Mouse (Mus musculus) liver, embryonic 16.5 days (tissue): ENCODE results near the gene Cdr1. TPM values are rescaled to one million over a fixed set of nuclear protein-coding genes. Genes with fewer than 3 reads are reported as not detected.

Experiments used
- ATAC-seq: fragments of 200-750 bp; cut with Nextera tagmentation; 2 replicates; pipeline ENCODE4 v1.8.0; 2017; ENCODE audit warnings: low read depth, mild to moderate bottlenecking, moderate number of reproducible peaks, moderate library complexity
- H3K27ac ChIP-seq: fragments of 300-500 bp; sonication (generic); 2 replicates; pipeline ENCODE4 v1.5.1; 2014; ENCODE audit warnings: mild to moderate bottlenecking, low read length
- H3K27me3 ChIP-seq: fragments of 300-500 bp; sonication (generic); 2 replicates; pipeline ENCODE4 v1.6.1; 2014; ENCODE audit warnings: low read depth, low read length, mixed read lengths; ENCODE audit not compliant: control insufficient read depth, insufficient read depth
- H3K36me3 ChIP-seq: fragments of 300-500 bp; sonication (generic); 2 replicates; pipeline ENCODE4 v1.6.1; 2014; ENCODE audit warnings: mild to moderate bottlenecking; ENCODE audit not compliant: control insufficient read depth, insufficient read depth
- H3K4me1 ChIP-seq: fragments of 300-500 bp; sonication (generic); 2 replicates; pipeline ENCODE4 v1.6.1; 2014; ENCODE audit warnings: low read depth, low read length, mixed read lengths; ENCODE audit not compliant: control insufficient read depth
- H3K4me2 ChIP-seq: fragments of 300-500 bp; sonication (generic); 2 replicates; pipeline ENCODE4 v1.6.1; 2014; ENCODE audit warnings: low read depth, low read length, mixed read lengths
- H3K4me3 ChIP-seq: fragments of 300-500 bp; sonication (generic); 2 replicates; pipeline ENCODE4 v1.5.1; 2014; ENCODE audit warnings: low read depth, mild to moderate bottlenecking, low read length
- H3K9ac ChIP-seq: fragments of 300-500 bp; sonication (generic); 2 replicates; pipeline ENCODE4 v1.6.1; 2014; ENCODE audit warnings: low read depth, low read length
- H3K9me3 ChIP-seq: fragments of 300-500 bp; sonication (generic); replicated peaks from 2 replicates; pipeline ENCODE4 v1.6.1; 2016; ENCODE audit warnings: low read length; ENCODE audit not compliant: control insufficient read depth
- WGBS: fragments of 180-500 bp; shearing (Covaris S2); extraction: QIAGEN DNeasy Blood & Tissue Kit; methylation state at CpG from one replicate; pipeline ENCODE4 v1.1.7; 2014; ENCODE audit not compliant: insufficient replicate concordance; 5-methylcytosine and 5-hydroxymethylcytosine counted together
- polyA plus RNA-seq: library from polyadenylated mRNA; unstranded; fragments of >200 nt; fragmentation: Nextera tagmentation; extraction: Ambion mirVana; gene quantifications from 2 replicates; pipeline ENCODE4 v1.2.1, GENCODE M21; 2015

Gene Cdr1
- not detected in 2 replicates for polyA plus RNA-seq

GRCm38 (mm10) chrX:61185458-61185857 lies at the start of gene Cdr1:
Gene Cdr1, minus strand, starts transcription at chrX:61185558.
- no peak within 1 kb of the TSS for H3K4me2 ChIP-seq
- H3K4me1 ChIP-seq, result no peaks in the 10 kb centered on the region
- 76% methylated on average over 6 of the region's 6 CpGs for WGBS
- H3K9me3 ChIP-seq, result peaks cover 6% of the 10 kb centered on the region
- H3K27ac ChIP-seq, result no peak within 1 kb of the TSS
- no peaks in the 10 kb centered on the region for H3K27me3 ChIP-seq
- ATAC-seq, result no peak
- H3K9ac ChIP-seq, result no peak within 1 kb of the TSS
- no peaks in the 10 kb centered on the region for H3K36me3 ChIP-seq
- H3K4me3 ChIP-seq, result no peak within 1 kb of the TSS

DNA sequence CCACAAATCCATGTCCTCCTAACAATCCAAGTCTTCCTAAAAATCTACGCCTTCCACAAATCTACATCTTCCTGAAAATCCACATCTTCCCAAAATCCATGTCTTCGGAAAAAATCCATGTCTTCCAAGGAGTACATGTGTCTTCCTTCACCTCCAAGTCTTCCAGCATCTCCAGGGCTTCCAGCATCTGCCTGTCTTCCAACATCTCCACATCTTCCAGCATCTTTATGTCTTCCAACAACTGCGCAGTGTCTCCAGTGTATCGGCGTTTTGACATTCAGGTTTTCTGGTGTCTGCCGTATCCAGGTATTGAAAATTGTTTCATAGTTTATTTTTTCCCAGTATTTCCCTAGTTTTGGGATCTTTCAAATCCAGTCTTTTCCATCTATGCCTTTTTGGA lies 511 bp upstream of the Cdr1 start:
- no peaks in the 10 kb centered on the region for H3K27me3 ChIP-seq
- no peak overlapping the region for H3K27ac ChIP-seq
- no peak overlapping the region for H3K9ac ChIP-seq
- no peaks in the 10 kb centered on the region for H3K4me1 ChIP-seq
- no peak overlapping the region for H3K4me2 ChIP-seq
- H3K36me3 ChIP-seq, result no peaks in the 10 kb centered on the region
- 84% methylated on average over 6 of the region's 6 CpGs for WGBS
- ATAC-seq, result no peak
- peaks cover 6% of the 10 kb centered on the region for H3K9me3 ChIP-seq
- H3K4me3 ChIP-seq, result no peak overlapping the region

GRCm38 (mm10) chrX:61166519-61166918 lies 18.8 kb downstream of the Cdr1 start:
- no peak for ATAC-seq
- no peaks in the 10 kb centered on the region for H3K36me3 ChIP-seq
- no peak overlapping the region for H3K9ac ChIP-seq
- no peaks in the 10 kb centered on the region for H3K9me3 ChIP-seq
- no peaks in the 10 kb centered on the region for H3K4me1 ChIP-seq
- H3K4me2 ChIP-seq, result no peak overlapping the region
- H3K27me3 ChIP-seq, result no peaks in the 10 kb centered on the region
- no peak overlapping the region for H3K27ac ChIP-seq
- WGBS, result 37% methylated on average over 2 of the region's 2 CpGs
- no peak overlapping the region for H3K4me3 ChIP-seq

DNA sequence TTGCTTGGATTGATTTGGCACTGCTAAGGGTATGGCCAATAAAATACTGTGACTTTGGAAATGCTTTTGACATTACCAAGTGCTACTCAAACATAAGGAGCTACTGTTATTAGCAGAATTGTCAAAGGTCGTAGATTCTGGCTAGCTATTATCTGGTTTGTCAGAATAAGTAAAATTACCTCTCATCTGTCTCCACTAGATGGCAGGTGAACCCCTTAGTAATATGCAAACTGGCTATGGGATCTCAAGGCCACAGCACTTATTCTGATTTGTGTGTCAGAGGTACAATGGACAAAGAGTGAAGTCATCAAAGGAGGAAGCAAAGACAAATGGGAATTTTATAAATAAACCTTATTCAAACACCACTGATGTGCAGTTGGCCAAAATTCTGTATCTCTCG lies 24.1 kb downstream of the Cdr1 start:
- Histone ChIP-seq H3K9me3 (no peaks in the 10 kb centered on the region), H3K36me3 (no peaks in the 10 kb centered on the region), H3K9ac (no peak overlapping the region), H3K27me3 (no peaks in the 10 kb centered on the region), H3K4me2 (no peak overlapping the region), H3K4me3 (no peak overlapping the region), H3K27ac (no peak overlapping the region), H3K4me1 (no peaks in the 10 kb centered on the region)
- ATAC-seq, result no peak
- WGBS, result 45% methylated on average over 2 of the region's 2 CpGs

GRCm38 (mm10) chrX:61154657-61155256 lies 30.6 kb downstream of the Cdr1 start:
- 71% methylated on average over 1 of the region's 1 CpGs for WGBS
- Histone ChIP-seq H3K4me1 (no peaks in the 10 kb centered on the region), H3K36me3 (no peaks in the 10 kb centered on the region), H3K27ac (no peak overlapping the region), H3K9ac (no peak overlapping the region), H3K4me3 (no peak overlapping the region), H3K9me3 (no peaks in the 10 kb centered on the region), H3K27me3 (no peaks in the 10 kb centered on the region), H3K4me2 (no peak overlapping the region)
- no peak for ATAC-seq

- no peak for ATAC-seq
- no peaks in the 10 kb centered on the region for H3K9me3 ChIP-seq
- H3K27ac ChIP-seq, result no peak overlapping the region
- H3K27me3 ChIP-seq, result no peaks in the 10 kb centered on the region
- 55% methylated on average over 3 of the region's 3 CpGs for WGBS
- no peak overlapping the region for H3K9ac ChIP-seq
- H3K4me2 ChIP-seq, result no peak overlapping the region
- H3K36me3 ChIP-seq, result no peaks in the 10 kb centered on the region
- no peaks in the 10 kb centered on the region for H3K4me1 ChIP-seq
- H3K4me3 ChIP-seq, result no peak overlapping the region
These were observed 31.1 kb downstream of the Cdr1 start for GRCm38 (mm10) chrX:61154246-61154645.

GRCm38 (mm10) chrX:61146569-61146968 lies 38.8 kb downstream of the Cdr1 start:
- H3K9ac ChIP-seq, result no peak overlapping the region
- no peaks in the 10 kb centered on the region for H3K9me3 ChIP-seq
- no peaks in the 10 kb centered on the region for H3K27me3 ChIP-seq
- WGBS, result 14% methylated on average over 2 of the region's 2 CpGs
- H3K4me3 ChIP-seq, result no peak overlapping the region
- H3K27ac ChIP-seq, result no peak overlapping the region
- H3K36me3 ChIP-seq, result no peaks in the 10 kb centered on the region
- no peak for ATAC-seq
- H3K4me2 ChIP-seq, result no peak overlapping the region
- no peaks in the 10 kb centered on the region for H3K4me1 ChIP-seq

- ATAC-seq, result no peak
- Histone ChIP-seq H3K27me3 (no peaks in the 10 kb centered on the region), H3K4me2 (no peak overlapping the region), H3K4me1 (no peaks in the 10 kb centered on the region), H3K36me3 (no peaks in the 10 kb centered on the region), H3K4me3 (no peak overlapping the region), H3K9ac (no peak overlapping the region), H3K9me3 (no peaks in the 10 kb centered on the region), H3K27ac (no peak overlapping the region)
- WGBS, result 41% methylated on average over 2 of the region's 2 CpGs
These were observed 39.9 kb downstream of the Cdr1 start for GRCm38 (mm10) chrX:61145416-61145815.

DNA sequence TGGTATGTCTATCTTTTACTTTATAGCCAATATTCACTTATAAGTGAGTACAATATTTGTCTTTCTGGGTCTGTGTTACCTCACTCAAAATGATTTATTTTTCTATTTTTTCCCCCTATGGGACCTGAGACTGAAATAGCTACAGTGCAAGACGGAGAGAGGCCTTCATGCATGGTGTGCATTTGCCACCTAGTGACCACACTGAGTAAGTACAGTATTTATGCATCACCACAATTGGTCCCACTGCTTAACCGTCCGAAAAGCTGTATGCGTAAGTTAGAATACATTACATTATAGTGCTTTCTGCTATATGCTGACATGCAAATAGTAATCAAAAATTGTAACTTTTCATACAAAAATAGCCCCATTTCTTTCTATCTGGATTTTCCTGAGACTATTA lies 50.8 kb downstream of the Cdr1 start:
- Histone ChIP-seq H3K4me3 (no peak overlapping the region), H3K9me3 (no peaks in the 10 kb centered on the region), H3K4me1 (no peaks in the 10 kb centered on the region), H3K9ac (no peak overlapping the region), H3K27ac (no peak overlapping the region), H3K4me2 (no peak overlapping the region), H3K27me3 (no peaks in the 10 kb centered on the region), H3K36me3 (no peaks in the 10 kb centered on the region)
- WGBS, result 63% methylated on average over 4 of the region's 4 CpGs
- no peak for ATAC-seq
